Mouse (Mus musculus) cortical plate, adult 2 months (tissue): ENCODE measurements at regions not wholly inside any gene's neighbourhood (a gene's known extent, or its start where the extent isn't known, plus 50 kb on each side); places are given as distances from the start of the nearest gene placed in this dataset.

Experiments
- CTCF ChIP-seq: fragments of 200-500 bp; IDR thresholded peaks from 2 replicates; pipeline ENCODE4 v1.5.1; 2011; ENCODE audit warnings: mild to moderate bottlenecking, control low read depth, low read length; ENCODE audit not compliant: insufficient read depth; ENCODE audit errors: extremely low read depth
- POLR2A ChIP-seq: fragments of 200-500 bp; IDR thresholded peaks from 2 replicates; pipeline ENCODE4 v1.6.1; 2011; ENCODE audit warnings: mild to moderate bottlenecking, low read length, control low read depth; ENCODE audit not compliant: insufficient read depth; ENCODE audit errors: extremely low read depth

- TF ChIP-seq POLR2A (no peak), CTCF (no peak)
These were observed 112.4 kb upstream of the Six2 start for GRCm38 (mm10) chr17:85800357-85801078.
